ENCODE assay signal across 8 mouse cellular contexts in genomic region chr11:5485193-5486011, GRCm38 (mm10). TPM values are rescaled to one million over a fixed set of nuclear protein-coding genes. Genes with fewer than 3 reads are reported as not detected.
DNase-seq lines count a peak whose midpoint lies in the region; ATAC-seq and TF ChIP-seq lines count a peak whose summit lies in the region.

No protein-coding gene starts in this region.

- peaks cover 5% of the 10 kb centered on the region for H3K4me1 ChIP-seq in bone marrow macrophage, adult 2 months (ENCODE audit: control insufficient read depth, insufficient read depth, low read length)
- H3K4me1 ChIP-seq in embryonic facial prominence, embryonic 15.5 days, result no peaks in the 10 kb centered on the region
- H3K4me1 ChIP-seq in limb, embryonic 13.5 days, result peaks cover 5% of the 10 kb centered on the region; the same call in 1 of the 2 replicates
- peaks cover 5% of the 10 kb centered on the region; the same call in 1 of the 2 replicates for H3K4me1 ChIP-seq in midbrain, embryonic 15.5 days

- peak; percentile 80 for TF ChIP-seq CTCF in bone marrow macrophage, adult 2 months (IDR thresholded peaks at IDR 0.05; ENCODE audit: low read depth, low read length)

- H3K9ac ChIP-seq in embryonic facial prominence, embryonic 15.5 days, result no peak overlapping the region; the same call in 1 of the 2 replicates
- peak overlapping the region; percentile 59 for H3K9ac ChIP-seq in limb, embryonic 13.5 days
- H3K9ac ChIP-seq in midbrain, embryonic 15.5 days, result peak overlapping the region; percentile 42

- H3K27me3 ChIP-seq in embryonic facial prominence, embryonic 15.5 days, result no peaks in the 10 kb centered on the region
- no peaks in the 10 kb centered on the region for H3K27me3 ChIP-seq in limb, embryonic 13.5 days
- no peaks in the 10 kb centered on the region for H3K27me3 ChIP-seq in midbrain, embryonic 15.5 days (replicated peaks)

- no peaks in the 10 kb centered on the region for H3K9me3 ChIP-seq in embryonic facial prominence, embryonic 15.5 days (replicated peaks)
- H3K9me3 ChIP-seq in limb, embryonic 13.5 days, result no peaks in the 10 kb centered on the region
- no peaks in the 10 kb centered on the region for H3K9me3 ChIP-seq in midbrain, embryonic 15.5 days

- 15% methylated on average over 15 of the region's 15 CpGs for WGBS in embryonic facial prominence, embryonic 15.5 days
- WGBS in limb, embryonic 13.5 days, result 20% methylated on average over 15 of the region's 15 CpGs
- 17% methylated on average over 15 of the region's 15 CpGs for WGBS in midbrain, embryonic 15.5 days

- no peaks in the 10 kb centered on the region for H3K36me3 ChIP-seq in embryonic facial prominence, embryonic 15.5 days
- no peaks in the 10 kb centered on the region for H3K36me3 ChIP-seq in limb, embryonic 13.5 days
- no peaks in the 10 kb centered on the region for H3K36me3 ChIP-seq in midbrain, embryonic 15.5 days (replicated peaks)

- H3K27ac ChIP-seq in bone marrow macrophage, adult 2 months (ENCODE audit: insufficient read depth, low read depth, low read length), result peak overlapping the region; percentile 23
- no peak overlapping the region; the same call in 1 of the 2 replicates for H3K27ac ChIP-seq in embryonic facial prominence, embryonic 15.5 days (replicated peaks)
- no peak overlapping the region for H3K27ac ChIP-seq in limb, embryonic 13.5 days
- H3K27ac ChIP-seq in midbrain, embryonic 15.5 days, result no peak overlapping the region

- peak; percentile 83 to 84 for DNase-seq in B cell, adult 2 months
- DNase-seq in heart, adult 9 months (ENCODE audit: low spot score in 2 of 2), result peak; percentile 75 to 84
- DNase-seq in kidney, adult 9 months, result peak; percentile 93
- DNase-seq in spleen, adult 18-20 months, result peak; percentile 68 to 83

- ATAC-seq in embryonic facial prominence, embryonic 15.5 days (ENCODE audit: insufficient number of reproducible peaks, low FRiP score, low TSS enrichment, low read depth), result peak; percentile 57
- ATAC-seq in limb, embryonic 13.5 days (ENCODE audit: low FRiP score, low read depth), result peak; percentile 44
- ATAC-seq in midbrain, embryonic 15.5 days (replicated peaks), result peak; percentile 80

- H3K4me2 ChIP-seq in embryonic facial prominence, embryonic 15.5 days (replicated peaks), result peak overlapping the region; percentile 69
- H3K4me2 ChIP-seq in limb, embryonic 13.5 days (replicated peaks), result peak overlapping the region; percentile 63
- H3K4me2 ChIP-seq in midbrain, embryonic 15.5 days, result peak overlapping the region; percentile 57

- H3K4me3 ChIP-seq in bone marrow macrophage, adult 2 months (ENCODE audit: insufficient read depth, low read length), result peak overlapping the region; percentile 64
- H3K4me3 ChIP-seq in embryonic facial prominence, embryonic 15.5 days (replicated peaks), result peak overlapping the region; percentile 42
- H3K4me3 ChIP-seq in limb, embryonic 13.5 days, result peak overlapping the region; percentile 40
- peak overlapping the region; percentile 38 for H3K4me3 ChIP-seq in midbrain, embryonic 15.5 days

- TF ChIP-seq POLR2A in bone marrow macrophage, adult 2 months (IDR thresholded peaks at IDR 0.05; ENCODE audit: borderline replicate concordance, low read depth, low read length), result no peak

RNA-seq across cellular contexts. Expression of gene Xbp1, which starts 35.1 kb away (rescaled TPM):
- 133 and 140 TPM in 2 replicates for polyA plus RNA-seq in bone marrow macrophage, adult 2 months (2012; ENCODE audit: insufficient read depth, insufficient read length, missing spikeins)
- 209 and 218 TPM in 2 replicates for polyA plus RNA-seq in embryonic facial prominence, embryonic 15.5 days (2015; fragmentation: Nextera tagmentation; extraction: Ambion mirVana)
- 155 and 177 TPM in 2 replicates for polyA plus RNA-seq in limb, embryonic 13.5 days (2015; fragmentation: Nextera tagmentation; extraction: Ambion mirVana)
- 152 and 159 TPM in 2 replicates for polyA plus RNA-seq in midbrain, embryonic 15.5 days (2015; fragmentation: Nextera tagmentation; extraction: Ambion mirVana)

RNA-seq across cellular contexts. Expression of gene Znrf3, which starts 40.8 kb away (rescaled TPM):
- 2.2 and 2.4 TPM in 2 replicates for polyA plus RNA-seq in bone marrow macrophage, adult 2 months (2012; ENCODE audit: insufficient read depth, insufficient read length, missing spikeins)
- polyA plus RNA-seq in embryonic facial prominence, embryonic 15.5 days (2015; fragmentation: Nextera tagmentation; extraction: Ambion mirVana), result 15.9 and 16.9 TPM in 2 replicates
- polyA plus RNA-seq in limb, embryonic 13.5 days (2015; fragmentation: Nextera tagmentation; extraction: Ambion mirVana), result 14.8 and 16.0 TPM in 2 replicates
- polyA plus RNA-seq in midbrain, embryonic 15.5 days (2015; fragmentation: Nextera tagmentation; extraction: Ambion mirVana), result 7.1 and 7.8 TPM in 2 replicates

RNA-seq across cellular contexts. Expression of gene Ccdc117, which starts 56.6 kb away (rescaled TPM):
- polyA plus RNA-seq in bone marrow macrophage, adult 2 months (2012; ENCODE audit: insufficient read depth, insufficient read length, missing spikeins), result 13.6 and 16.6 TPM in 2 replicates
- 17.7 and 19.2 TPM in 2 replicates for polyA plus RNA-seq in embryonic facial prominence, embryonic 15.5 days (2015; fragmentation: Nextera tagmentation; extraction: Ambion mirVana)
- polyA plus RNA-seq in limb, embryonic 13.5 days (2015; fragmentation: Nextera tagmentation; extraction: Ambion mirVana), result 18.9 and 21.7 TPM in 2 replicates
- polyA plus RNA-seq in midbrain, embryonic 15.5 days (2015; fragmentation: Nextera tagmentation; extraction: Ambion mirVana), result 12.1 and 13.6 TPM in 2 replicates
